Mouse (Mus musculus): ENCODE results near the gene Dock9. TPM values are rescaled to one million over a fixed set of nuclear protein-coding genes. Genes with fewer than 3 reads are reported as not detected.

Dock9 gene
- total and polyA plus RNA-seq, 3 experiments, result 19.8 to 25.7 (median 24.0) TPM

GRCm38 (mm10) chr14:121702534-121702933 is 95.1 kb downstream of the Dock9 start:
- TF ChIP-seq CTCF (IDR thresholded peaks at IDR 0.05) (no peak), EP300 (IDR thresholded peaks at IDR 0.05; ENCODE audit: insufficient read depth, low read depth, low read length) (0 out of 2 replicates have a peak, but pooled peaks have one; percentile 50), POLR2A (IDR thresholded peaks at IDR 0.05; ENCODE audit: insufficient read depth, low read depth, low read length) (no peak)
- peak overlapping the region; percentile 30 for H3K27ac ChIP-seq

GRCm38 (mm10) chr14:121700013-121700412 is 97.6 kb downstream of the Dock9 start:
- Histone ChIP-seq H3K27ac (no peak overlapping the region), H3K27me3 (ENCODE audit: control insufficient read depth, insufficient read depth, low read length) (peaks cover 2% of the 10 kb centered on the region; the same call in 1 of the 2 replicates), H3K79me2 (replicated peaks; ENCODE audit: control insufficient read depth, insufficient read depth, low read length) (peaks cover 1% of the 10 kb centered on the region; the same call in 1 of the 2 replicates), H3K4me3 (no peak overlapping the region), H3K36me3 (ENCODE audit: control insufficient read depth, insufficient read depth, low read length) (no peaks in the 10 kb centered on the region; the same call in 1 of the 2 replicates), H3K9ac (ENCODE audit: low read depth, low read length) (no peak overlapping the region), H3K4me1 (ENCODE audit: control insufficient read depth, insufficient read depth, low read length) (peaks cover 7% of the 10 kb centered on the region)
- TF ChIP-seq CTCF (IDR thresholded peaks at IDR 0.05), result no peak
- TF ChIP-seq EP300 (IDR thresholded peaks at IDR 0.05; ENCODE audit: insufficient read depth, low read depth, low read length), result no peak
- no peak for TF ChIP-seq POLR2A (IDR thresholded peaks at IDR 0.05; ENCODE audit: insufficient read depth, low read depth, low read length)
- intact Hi-C loops (cut with DNase I), result no loop called here
- 62% methylated on average over 1 of the region's 1 CpGs for WGBS
- no peak for DNase-seq

More at GRCm38 (mm10) chr14:121702534-121702933, 95.1 kb downstream of the Dock9 start:
- no peak overlapping the region for H3K4me3 ChIP-seq
- no peaks in the 10 kb centered on the region; the same call in 1 of the 2 replicates for H3K36me3 ChIP-seq (ENCODE audit: control insufficient read depth, insufficient read depth, low read length)
- H3K9ac ChIP-seq (ENCODE audit: low read depth, low read length), result no peak overlapping the region
- peaks cover 14% of the 10 kb centered on the region for H3K4me1 ChIP-seq (ENCODE audit: control insufficient read depth, insufficient read depth, low read length)
- intact Hi-C loops (cut with DNase I), result no loop called here
- 37% methylated on average over 4 of the region's 4 CpGs for WGBS
- no peak for DNase-seq
- H3K79me2 ChIP-seq (replicated peaks; ENCODE audit: control insufficient read depth, insufficient read depth, low read length), result no peaks in the 10 kb centered on the region; the same call in 1 of the 2 replicates
- H3K27me3 ChIP-seq (ENCODE audit: control insufficient read depth, insufficient read depth, low read length), result peaks cover 2% of the 10 kb centered on the region; the same call in 1 of the 2 replicates

GRCm38 (mm10) chr14:121698620-121698950 is 99.1 kb downstream of the Dock9 start:
- peak overlapping the region; percentile 90 for H3K27ac ChIP-seq
- H3K36me3 ChIP-seq (ENCODE audit: control insufficient read depth, insufficient read depth, low read length), result no peaks in the 10 kb centered on the region; the same call in 1 of the 2 replicates
- H3K4me1 ChIP-seq (ENCODE audit: control insufficient read depth, insufficient read depth, low read length), result peaks cover 13% of the 10 kb centered on the region
- H3K4me3 ChIP-seq, result peak overlapping the region; percentile 62
- H3K79me2 ChIP-seq (replicated peaks; ENCODE audit: control insufficient read depth, insufficient read depth, low read length), result peaks cover 1% of the 10 kb centered on the region; the same call in 1 of the 2 replicates
- TF ChIP-seq EP300 (IDR thresholded peaks at IDR 0.05; ENCODE audit: insufficient read depth, low read depth, low read length) (peak; percentile 6; the same call in 1 of the 2 replicates), CTCF (IDR thresholded peaks at IDR 0.05) (no peak), POLR2A (IDR thresholded peaks at IDR 0.05; ENCODE audit: insufficient read depth, low read depth, low read length) (0 out of 2 replicates have a peak, but pooled peaks have one; percentile 19)
- no peaks in the 10 kb centered on the region for H3K27me3 ChIP-seq (ENCODE audit: control insufficient read depth, insufficient read depth, low read length)
- intact Hi-C loops (cut with DNase I), result loop anchor here (1.0 to 5.0 kb wide), 2 partner anchors 8 to 99 kb away; partner anchors contain the start of gene Dock9
- no peak for DNase-seq
- H3K9ac ChIP-seq (ENCODE audit: low read depth, low read length), result peak overlapping the region; percentile 17; the same call in 1 of the 2 replicates
- WGBS, result 30% methylated on average over 7 of the region's 7 CpGs

- no peaks in the 10 kb centered on the region for H3K27me3 ChIP-seq (ENCODE audit: control insufficient read depth, insufficient read depth, low read length)
- intact Hi-C loops (cut with DNase I), result loop anchor here (1.0 to 5.0 kb wide), 2 partner anchors 8 to 99 kb away; partner anchors contain the start of gene Dock9
- H3K36me3 ChIP-seq (ENCODE audit: control insufficient read depth, insufficient read depth, low read length), result no peaks in the 10 kb centered on the region; the same call in 1 of the 2 replicates
- H3K4me1 ChIP-seq (ENCODE audit: control insufficient read depth, insufficient read depth, low read length), result peaks cover 13% of the 10 kb centered on the region
- WGBS, result 7% methylated on average over 23 of the region's 23 CpGs
- peak overlapping the region; percentile 78 for H3K9ac ChIP-seq (ENCODE audit: low read depth, low read length)
- H3K4me3 ChIP-seq, result peak overlapping the region; percentile 62
- peaks cover 1% of the 10 kb centered on the region; the same call in 1 of the 2 replicates for H3K79me2 ChIP-seq (replicated peaks; ENCODE audit: control insufficient read depth, insufficient read depth, low read length)
- peak; percentile 83 to 85 for DNase-seq
- H3K27ac ChIP-seq, result peak overlapping the region; percentile 90
- peak; percentile 43 for TF ChIP-seq CTCF (IDR thresholded peaks at IDR 0.05)
- peak; percentile 75 for TF ChIP-seq EP300 (IDR thresholded peaks at IDR 0.05; ENCODE audit: insufficient read depth, low read depth, low read length)
- peak; percentile 97 for TF ChIP-seq POLR2A (IDR thresholded peaks at IDR 0.05; ENCODE audit: insufficient read depth, low read depth, low read length)
These were observed 99.7 kb downstream of the Dock9 start for GRCm38 (mm10) chr14:121697709-121698619.

GRCm38 (mm10) chr14:121697143-121697680 is 100.4 kb downstream of the Dock9 start:
- intact Hi-C loops (cut with DNase I), result loop anchor here (5.0 kb wide), 1 partner anchor 100 kb away; the partner anchor contains the start of gene Dock9
- DNase-seq, result no peak
- Histone ChIP-seq H3K4me1 (ENCODE audit: control insufficient read depth, insufficient read depth, low read length) (peaks cover 9% of the 10 kb centered on the region), H3K27ac (peak overlapping the region; percentile 90), H3K9ac (ENCODE audit: low read depth, low read length) (peak overlapping the region; percentile 78), H3K27me3 (ENCODE audit: control insufficient read depth, insufficient read depth, low read length) (no peaks in the 10 kb centered on the region), H3K36me3 (ENCODE audit: control insufficient read depth, insufficient read depth, low read length) (no peaks in the 10 kb centered on the region; the same call in 1 of the 2 replicates), H3K4me3 (peak overlapping the region; percentile 62), H3K79me2 (replicated peaks; ENCODE audit: control insufficient read depth, insufficient read depth, low read length) (peaks cover 1% of the 10 kb centered on the region; the same call in 1 of the 2 replicates)
- 32% methylated on average over 9 of the region's 9 CpGs for WGBS
- TF ChIP-seq EP300 (IDR thresholded peaks at IDR 0.05; ENCODE audit: insufficient read depth, low read depth, low read length), result no peak
- TF ChIP-seq POLR2A (IDR thresholded peaks at IDR 0.05; ENCODE audit: insufficient read depth, low read depth, low read length), result no peak
- TF ChIP-seq CTCF (IDR thresholded peaks at IDR 0.05), result no peak
